Mouse (Mus musculus) forebrain, embryonic 12.5 days (tissue): ENCODE results near the gene Pdzrn3. TPM values are rescaled to one million over a fixed set of nuclear protein-coding genes. Genes with fewer than 3 reads are reported as not detected.

ENCODE experiments used
- ATAC-seq: fragments of 200-750 bp; cut with Nextera tagmentation; 2 replicates; pipeline ENCODE4 v1.8.0; 2017; ENCODE audit warnings: moderate TSS enrichment; ENCODE audit not compliant: low FRiP score
- H3K27ac ChIP-seq: fragments of 300-500 bp; sonication (generic); 2 replicates; pipeline ENCODE4 v1.5.1; 2016; ENCODE audit warnings: mild to moderate bottlenecking
- H3K27me3 ChIP-seq: fragments of 300-500 bp; sonication (generic); 2 replicates; pipeline ENCODE4 v1.6.1; 2016; ENCODE audit warnings: mild to moderate bottlenecking
- H3K36me3 ChIP-seq: fragments of 300-500 bp; sonication (generic); replicated peaks from 2 replicates; pipeline ENCODE4 v1.6.1; 2016; ENCODE audit warnings: mild to moderate bottlenecking
- H3K4me1 ChIP-seq: fragments of 300-500 bp; sonication (generic); 2 replicates; pipeline ENCODE4 v1.6.1; 2016
- H3K4me2 ChIP-seq: fragments of 300-500 bp; sonication (generic); 2 replicates; pipeline ENCODE4 v1.6.1; 2016; ENCODE audit warnings: mild to moderate bottlenecking, moderate library complexity
- H3K4me3 ChIP-seq: fragments of 300-500 bp; sonication (generic); replicated peaks from 2 replicates; pipeline ENCODE4 v1.5.1; 2016; ENCODE audit warnings: mild to moderate bottlenecking
- H3K9ac ChIP-seq: fragments of 300-500 bp; sonication (generic); 2 replicates; pipeline ENCODE4 v1.6.1; 2016; ENCODE audit warnings: mild to moderate bottlenecking
- H3K9me3 ChIP-seq: fragments of 300-500 bp; sonication (generic); 2 replicates; pipeline ENCODE4 v1.6.1; 2016
- WGBS: fragments of 180-500 bp; shearing (Covaris S2); methylation state at CpG from one replicate; pipeline ENCODE4 v1.1.7; 2016; 5-methylcytosine and 5-hydroxymethylcytosine counted together
- polyA plus RNA-seq: library from polyadenylated mRNA; unstranded; fragments of >200 nt; fragmentation: Nextera tagmentation; extraction: Ambion mirVana; gene quantifications from 2 replicates; pipeline ENCODE4 v1.2.1, GENCODE M21; 2016

The Pdzrn3 gene
- polyA plus RNA-seq, 1 experiment from 2014 or later, result 8.8 TPM

- ATAC-seq, result no peak
- Histone ChIP-seq H3K36me3 (no peaks in the 10 kb centered on the region), H3K27me3 (peaks cover 25% of the 10 kb centered on the region), H3K27ac (no peak overlapping the region), H3K4me2 (no peak overlapping the region), H3K9ac (no peak overlapping the region), H3K4me3 (no peak overlapping the region), H3K9me3 (no peaks in the 10 kb centered on the region), H3K4me1 (no peaks in the 10 kb centered on the region)
- WGBS, result 76% methylated on average over 7 of the region's 7 CpGs
These were observed 7.3 kb upstream of the Pdzrn3 start for GRCm38 (mm10) chr6:101384958-101385357.

GRCm38 (mm10) chr6:101384476-101384875, 6.8 kb upstream of the Pdzrn3 start:
- WGBS, result 69% methylated on average over 6 of the region's 6 CpGs
- Histone ChIP-seq H3K27me3 (peaks cover 29% of the 10 kb centered on the region), H3K4me2 (no peak overlapping the region), H3K36me3 (no peaks in the 10 kb centered on the region), H3K4me1 (no peaks in the 10 kb centered on the region), H3K9me3 (no peaks in the 10 kb centered on the region), H3K9ac (no peak overlapping the region), H3K27ac (no peak overlapping the region), H3K4me3 (no peak overlapping the region)
- ATAC-seq, result no peak

- Histone ChIP-seq H3K27ac (no peak overlapping the region), H3K36me3 (no peaks in the 10 kb centered on the region), H3K9me3 (no peaks in the 10 kb centered on the region), H3K4me2 (no peak overlapping the region), H3K9ac (no peak overlapping the region), H3K27me3 (peaks cover 34% of the 10 kb centered on the region), H3K4me3 (no peak overlapping the region), H3K4me1 (peaks cover 7% of the 10 kb centered on the region)
- WGBS, result 78% methylated on average over 4 of the region's 4 CpGs
- no peak for ATAC-seq
These were observed 5.2 kb upstream of the Pdzrn3 start for GRCm38 (mm10) chr6:101382891-101383290.

GRCm38 (mm10) chr6:101379546-101379945, 1.8 kb upstream of the Pdzrn3 start:
- ATAC-seq, result no peak
- H3K4me3 ChIP-seq, result no peak overlapping the region
- no peak overlapping the region for H3K27ac ChIP-seq
- no peak overlapping the region for H3K9ac ChIP-seq
- peaks cover 30% of the 10 kb centered on the region for H3K4me1 ChIP-seq
- 19% methylated on average over 3 of the region's 3 CpGs for WGBS
- peaks cover 52% of the 10 kb centered on the region for H3K27me3 ChIP-seq
- H3K4me2 ChIP-seq, result no peak overlapping the region
- H3K36me3 ChIP-seq, result no peaks in the 10 kb centered on the region
- H3K9me3 ChIP-seq, result no peaks in the 10 kb centered on the region

GRCm38 (mm10) chr6:101377935-101378609, 375 bp upstream of the Pdzrn3 start:
- ATAC-seq, result peak; percentile 92
- Histone ChIP-seq H3K9ac (peak overlapping the region; percentile 63), H3K27ac (peak overlapping the region; percentile 63; the same call in 1 of the 2 replicates), H3K4me3 (peak overlapping the region; percentile 62), H3K4me1 (peaks cover 34% of the 10 kb centered on the region), H3K27me3 (peaks cover 53% of the 10 kb centered on the region), H3K4me2 (peak overlapping the region; percentile 100), H3K36me3 (no peaks in the 10 kb centered on the region), H3K9me3 (no peaks in the 10 kb centered on the region)
- WGBS, result 0% methylated on average over 27 of the region's 29 CpGs

GRCm38 (mm10) chr6:101376511-101377166, 1.1 kb downstream of the Pdzrn3 start:
- WGBS, result 3% methylated on average over 10 of the region's 10 CpGs
- Histone ChIP-seq H3K9ac (peak overlapping the region; percentile 63), H3K9me3 (no peaks in the 10 kb centered on the region), H3K4me2 (peak overlapping the region; percentile 100), H3K4me1 (peaks cover 34% of the 10 kb centered on the region), H3K4me3 (peak overlapping the region; percentile 62), H3K36me3 (no peaks in the 10 kb centered on the region), H3K27me3 (peaks cover 50% of the 10 kb centered on the region), H3K27ac (0 out of 2 replicates have a peak overlapping the region, but pooled peaks have one; percentile 63)
- ATAC-seq, result no peak

GRCm38 (mm10) chr6:101376049-101376448, 1.6 kb downstream of the Pdzrn3 start:
- no peaks in the 10 kb centered on the region for H3K36me3 ChIP-seq
- H3K27me3 ChIP-seq, result peaks cover 49% of the 10 kb centered on the region
- ATAC-seq, result no peak
- no peak overlapping the region for H3K9ac ChIP-seq
- peak overlapping the region; percentile 100 for H3K4me2 ChIP-seq
- no peak overlapping the region for H3K27ac ChIP-seq
- H3K9me3 ChIP-seq, result no peaks in the 10 kb centered on the region
- peak overlapping the region; percentile 62 for H3K4me3 ChIP-seq
- 42% methylated on average over 10 of the region's 10 CpGs for WGBS
- H3K4me1 ChIP-seq, result peaks cover 34% of the 10 kb centered on the region

- peaks cover 34% of the 10 kb centered on the region for H3K4me1 ChIP-seq
- no peaks in the 10 kb centered on the region for H3K9me3 ChIP-seq
- peak overlapping the region; percentile 65 for H3K27ac ChIP-seq
- WGBS, result 3% methylated on average over 7 of the region's 7 CpGs
- H3K4me2 ChIP-seq, result peak overlapping the region; percentile 44
- peak overlapping the region; percentile 17 for H3K4me3 ChIP-seq
- H3K36me3 ChIP-seq, result no peaks in the 10 kb centered on the region
- H3K9ac ChIP-seq, result peak overlapping the region; percentile 12; the same call in 1 of the 2 replicates
- H3K27me3 ChIP-seq, result peaks cover 36% of the 10 kb centered on the region
- ATAC-seq, result no peak
These were observed 3.0 kb downstream of the Pdzrn3 start for GRCm38 (mm10) chr6:101374721-101375120.

- Histone ChIP-seq H3K27me3 (peaks cover 31% of the 10 kb centered on the region), H3K4me3 (no peak overlapping the region), H3K9ac (no peak overlapping the region), H3K4me2 (no peak overlapping the region), H3K9me3 (no peaks in the 10 kb centered on the region), H3K36me3 (no peaks in the 10 kb centered on the region), H3K4me1 (peaks cover 34% of the 10 kb centered on the region), H3K27ac (no peak overlapping the region)
- 68% methylated on average over 1 of the region's 1 CpGs for WGBS
- ATAC-seq, result no peak
These were observed 3.5 kb downstream of the Pdzrn3 start for GRCm38 (mm10) chr6:101374186-101374585.

- no peak overlapping the region for H3K9ac ChIP-seq
- peaks cover 29% of the 10 kb centered on the region for H3K27me3 ChIP-seq
- H3K4me1 ChIP-seq, result peaks cover 28% of the 10 kb centered on the region
- no peak for ATAC-seq
- no peaks in the 10 kb centered on the region for H3K36me3 ChIP-seq
- no peak overlapping the region for H3K4me2 ChIP-seq
- 82% methylated on average over 5 of the region's 5 CpGs for WGBS
- no peak overlapping the region for H3K27ac ChIP-seq
- H3K4me3 ChIP-seq, result no peak overlapping the region
- no peaks in the 10 kb centered on the region for H3K9me3 ChIP-seq
These were observed 4.7 kb downstream of the Pdzrn3 start for GRCm38 (mm10) chr6:101372982-101373381.

- WGBS, result 49% methylated on average over 9 of the region's 9 CpGs
- Histone ChIP-seq H3K27ac (no peak overlapping the region), H3K4me1 (peaks cover 21% of the 10 kb centered on the region), H3K27me3 (no peaks in the 10 kb centered on the region), H3K9ac (no peak overlapping the region), H3K9me3 (no peaks in the 10 kb centered on the region), H3K4me2 (no peak overlapping the region), H3K36me3 (no peaks in the 10 kb centered on the region), H3K4me3 (no peak overlapping the region)
- no peak for ATAC-seq
These were observed 10.7 kb downstream of the Pdzrn3 start for GRCm38 (mm10) chr6:101366809-101367602.

- no peak overlapping the region for H3K4me3 ChIP-seq
- no peaks in the 10 kb centered on the region for H3K36me3 ChIP-seq
- no peaks in the 10 kb centered on the region for H3K9me3 ChIP-seq
- H3K4me1 ChIP-seq, result peaks cover 21% of the 10 kb centered on the region
- H3K9ac ChIP-seq, result no peak overlapping the region
- no peak overlapping the region for H3K27ac ChIP-seq
- no peak overlapping the region for H3K4me2 ChIP-seq
- H3K27me3 ChIP-seq, result no peaks in the 10 kb centered on the region
- no peak for ATAC-seq
- WGBS, result 80% methylated on average over 6 of the region's 6 CpGs
These were observed 11.9 kb downstream of the Pdzrn3 start for GRCm38 (mm10) chr6:101365795-101366194.
